Comparison of ENCODE assay signal across 30 mouse cellular contexts in the genomic region with DNA sequence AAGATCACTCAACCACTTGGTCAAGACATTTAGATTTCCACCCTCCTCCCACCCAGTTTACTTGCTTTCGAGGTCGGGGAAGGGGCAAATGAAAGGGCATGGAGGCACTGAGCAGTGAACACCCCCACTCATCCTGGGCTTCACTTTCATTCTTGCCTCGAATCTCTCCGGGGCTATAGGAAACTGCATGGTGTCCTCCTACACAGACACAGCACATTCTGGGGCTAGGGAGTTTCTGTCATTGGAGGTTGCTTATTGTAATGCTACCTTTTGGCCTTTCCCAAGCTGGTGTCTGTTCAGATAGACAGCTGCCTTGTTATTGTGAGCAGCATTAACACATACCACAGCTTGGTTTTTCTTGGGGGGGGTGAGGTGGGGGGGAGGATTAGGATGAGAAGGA.
"Had no signal": no experiment of that assay in that cellular context is flagged by ENCODE, and none has a peak within 500 bp of the region (broad histone marks: within the 10 kb centered on the region; RNA-seq: fewer than 3 reads in every experiment).

No protein-coding gene starts in this region.

- H3K36me3 ChIP-seq: heart, embryonic 13.5 days; heart, embryonic 15.5 days; hindbrain, embryonic 10.5 days; hindbrain, embryonic 12.5 days; intestine, embryonic 15.5 days; kidney, embryonic 15.5 days; limb, embryonic 10.5 days; limb, embryonic 12.5 days; liver, embryonic 13.5 days; liver, embryonic 15.5 days had no signal

- ATAC-seq: hindbrain, embryonic 16.5 days; inflammation-experienced regulatory T-cells, adult 6 months; intestine, embryonic 15.5 days had no signal

- H3K9ac ChIP-seq: heart, embryonic 13.5 days; heart, embryonic 15.5 days; hindbrain, embryonic 12.5 days; hindbrain, embryonic 14.5 days; intestine, embryonic 15.5 days; kidney, embryonic 15.5 days; limb, embryonic 12.5 days; liver, embryonic 13.5 days; liver, embryonic 15.5 days had no signal

- H3K9me3 ChIP-seq: heart, embryonic 13.5 days; heart, embryonic 15.5 days; hindbrain, embryonic 12.5 days; intestine, embryonic 15.5 days; kidney, embryonic 15.5 days; limb, embryonic 10.5 days; liver, embryonic 13.5 days; liver, embryonic 15.5 days had no signal

- DNase-seq: gastrocnemius, adult 2 months; gastrocnemius, postnatal 10 days; gastrocnemius, postnatal 25 days; heart, adult 2 months; heart, postnatal 14 days; heart, postnatal 4 days; kidney, adult 11 months; kidney, adult 2 months; kidney, adult 9 months; kidney, postnatal 25 days; kidney, postnatal 4 days; liver; liver, embryonic 13.5 days had no signal

- H3K4me3 ChIP-seq: gastrocnemius, adult 2 months; heart, adult 2 months; heart, embryonic 13.5 days; heart, embryonic 15.5 days; hindbrain, embryonic 10.5 days; hindbrain, embryonic 12.5 days; intestine, embryonic 15.5 days; kidney, embryonic 15.5 days; layer of hippocampus, adult 2 months; left cerebral cortex, adult 2 months; limb, embryonic 10.5 days; limb, embryonic 12.5 days; liver, embryonic 13.5 days; liver, embryonic 15.5 days had no signal

- H3K4me1 ChIP-seq: heart, embryonic 15.5 days; hindbrain, embryonic 10.5 days; hindbrain, embryonic 12.5 days; intestine, embryonic 15.5 days; kidney, embryonic 15.5 days; limb, embryonic 10.5 days; limb, embryonic 12.5 days; liver, embryonic 13.5 days; liver, embryonic 15.5 days had no signal

- H3K4me2 ChIP-seq: heart, embryonic 11.5 days; heart, embryonic 13.5 days; heart, embryonic 15.5 days; hindbrain, embryonic 12.5 days; hindbrain, embryonic 14.5 days; intestine, embryonic 15.5 days; kidney, embryonic 15.5 days; limb, embryonic 12.5 days; liver, embryonic 11.5 days; liver, embryonic 13.5 days; liver, embryonic 15.5 days had no signal

- H3K27ac ChIP-seq: gastrocnemius, adult 2 months; heart, adult 2 months; heart, embryonic 13.5 days; heart, embryonic 15.5 days; hindbrain, embryonic 10.5 days; hindbrain, embryonic 12.5 days; hindbrain, embryonic 14.5 days; intestine, embryonic 15.5 days; kidney, embryonic 15.5 days; kidney, postnatal 0 days; layer of hippocampus, adult 2 months; left cerebral cortex, adult 2 months; limb, embryonic 10.5 days; limb, embryonic 12.5 days; liver, embryonic 13.5 days; liver, embryonic 15.5 days had no signal

- H3K27me3 ChIP-seq: heart, embryonic 13.5 days; heart, embryonic 15.5 days; hindbrain, embryonic 12.5 days; intestine, embryonic 15.5 days; kidney, embryonic 15.5 days; liver, embryonic 13.5 days; liver, embryonic 15.5 days had no signal
